Mouse (Mus musculus) liver, embryonic 13.5 days (tissue): ENCODE measurements around the gene Nsg1. TPM values are rescaled to one million over a fixed set of nuclear protein-coding genes. Genes with fewer than 3 reads are reported as not detected.

Experiments
- ATAC-seq: fragments of 200-750 bp; cut with Nextera tagmentation; 2 replicates; pipeline ENCODE4 v1.8.0; 2017; ENCODE audit warnings: low read depth, mild to moderate bottlenecking, moderate number of reproducible peaks, moderate library complexity
- DNase-seq: peaks from one replicate; pipeline ENCODE4 v3.0.0; 2022
- H3K27ac ChIP-seq: fragments of 300-500 bp; sonication (generic); 2 replicates; pipeline ENCODE4 v1.5.1; 2015; ENCODE audit warnings: moderate library complexity, mild to moderate bottlenecking, inconsistent platforms
- H3K27me3 ChIP-seq: fragments of 300-500 bp; sonication (generic); 2 replicates; pipeline ENCODE4 v1.6.1; 2015; ENCODE audit warnings: mild to moderate bottlenecking, inconsistent platforms
- H3K36me3 ChIP-seq: fragments of 300-500 bp; sonication (generic); 2 replicates; pipeline ENCODE4 v1.6.1; 2015; ENCODE audit warnings: mild to moderate bottlenecking, inconsistent platforms
- H3K4me1 ChIP-seq: fragments of 300-500 bp; sonication (generic); replicated peaks from 2 replicates; pipeline ENCODE4 v1.6.1; 2015; ENCODE audit warnings: inconsistent platforms
- H3K4me2 ChIP-seq: fragments of 300-500 bp; sonication (generic); 2 replicates; pipeline ENCODE4 v1.6.1; 2015; ENCODE audit warnings: inconsistent platforms, mild to moderate bottlenecking, moderate library complexity
- H3K4me3 ChIP-seq: fragments of 300-500 bp; sonication (generic); replicated peaks from 2 replicates; pipeline ENCODE4 v1.5.1; 2015; ENCODE audit warnings: mild to moderate bottlenecking, inconsistent platforms
- H3K9ac ChIP-seq: fragments of 300-500 bp; sonication (generic); 2 replicates; pipeline ENCODE4 v1.6.1; 2015; ENCODE audit warnings: mild to moderate bottlenecking, inconsistent platforms
- H3K9me3 ChIP-seq: fragments of 300-500 bp; sonication (generic); replicated peaks from 2 replicates; pipeline ENCODE4 v1.6.1; 2016; ENCODE audit warnings: inconsistent platforms
- whole genome bisulfite sequencing: fragments of 180-500 bp; shearing (Covaris S2); methylation state at CpG from one replicate; pipeline ENCODE4 v1.1.7; 2015; ENCODE audit not compliant: insufficient replicate concordance; 5-methylcytosine and 5-hydroxymethylcytosine counted together
- polyA plus RNA-seq: library from polyadenylated mRNA; unstranded; fragments of >200 nt; fragmentation: Nextera tagmentation; extraction: Ambion mirVana; gene quantifications from 2 replicates; pipeline ENCODE4 v1.2.1, GENCODE M21; 2015

Gene Nsg1
- 3.7 and 4.6 TPM in 2 replicates for polyA plus RNA-seq

- H3K36me3 ChIP-seq: no peaks in the 10 kb centered on the region
- H3K27me3 ChIP-seq: peaks cover 72% of the 10 kb centered on the region
- H3K27ac ChIP-seq: no peak within 1 kb of the TSS
- no peak within 1 kb of the TSS; the same call in 1 of the 2 replicates for H3K9ac ChIP-seq
- WGBS: 10% methylated on average over 35 of the region's 35 CpGs
- H3K4me2 ChIP-seq: peak within 1 kb of the TSS; percentile 58
- peak within 1 kb of the TSS; percentile 50 for H3K4me3 ChIP-seq
- no peak for DNase-seq
- no peak for ATAC-seq
- H3K9me3 ChIP-seq: no peaks in the 10 kb centered on the region
- H3K4me1 ChIP-seq: no peaks in the 10 kb centered on the region
Observed at GRCm38 (mm10) chr5:38159634-38160413, at the start of gene Nsg1. TSS of gene Nsg1 (minus strand) at chr5:38159907.

- no peak overlapping the region for H3K4me2 ChIP-seq
- 32% methylated on average over 8 of the region's 8 CpGs for WGBS
- H3K36me3 ChIP-seq: peaks cover 36% of the 10 kb centered on the region
- ATAC-seq: no peak
- H3K9me3 ChIP-seq: no peaks in the 10 kb centered on the region
- H3K9ac ChIP-seq: no peak overlapping the region
- H3K4me3 ChIP-seq: no peak overlapping the region
- no peak for DNase-seq
- no peaks in the 10 kb centered on the region for H3K27me3 ChIP-seq
- H3K4me1 ChIP-seq: peaks cover 14% of the 10 kb centered on the region; the same call in 1 of the 2 replicates
- H3K27ac ChIP-seq: no peak overlapping the region
Observed at GRCm38 (mm10) chr5:38208985-38209384, 49.3 kb upstream of the Nsg1 start.

GRCm38 (mm10) chr5:38205303-38205726 is 45.6 kb upstream of the Nsg1 start:
- H3K36me3 ChIP-seq: peaks cover 51% of the 10 kb centered on the region

GRCm38 (mm10) chr5:38199686-38200085 is 40.0 kb upstream of the Nsg1 start:
- peaks cover 48% of the 10 kb centered on the region for H3K36me3 ChIP-seq
- H3K27ac ChIP-seq: no peak overlapping the region
- no peaks in the 10 kb centered on the region for H3K27me3 ChIP-seq
- H3K9ac ChIP-seq: no peak overlapping the region
- no peaks in the 10 kb centered on the region for H3K4me1 ChIP-seq
- no peaks in the 10 kb centered on the region for H3K9me3 ChIP-seq
- no peak overlapping the region for H3K4me2 ChIP-seq
- DNase-seq (no peak), ATAC-seq (no peak)
- WGBS: 80% methylated on average over 2 of the region's 2 CpGs
- H3K4me3 ChIP-seq: no peak overlapping the region

More at GRCm38 (mm10) chr5:38205303-38205726, 45.6 kb upstream of the Nsg1 start:
- Histone ChIP-seq H3K9ac (no peak overlapping the region), H3K4me3 (no peak overlapping the region), H3K27ac (no peak overlapping the region), H3K4me1 (peaks cover 14% of the 10 kb centered on the region; the same call in 1 of the 2 replicates), H3K4me2 (no peak overlapping the region), H3K9me3 (no peaks in the 10 kb centered on the region), H3K27me3 (no peaks in the 10 kb centered on the region)
- ATAC-seq (no peak), DNase-seq (no peak)
- WGBS: 64% methylated on average over 7 of the region's 7 CpGs

GRCm38 (mm10) chr5:38197482-38197823 is 37.7 kb upstream of the Nsg1 start:
- DNase-seq: peak; percentile 38
- Histone ChIP-seq H3K9me3 (no peaks in the 10 kb centered on the region), H3K4me2 (no peak overlapping the region), H3K9ac (no peak overlapping the region), H3K4me1 (no peaks in the 10 kb centered on the region), H3K27me3 (no peaks in the 10 kb centered on the region), H3K27ac (no peak overlapping the region), H3K36me3 (peaks cover 25% of the 10 kb centered on the region), H3K4me3 (no peak overlapping the region)
- ATAC-seq: no peak
- 22% methylated on average over 7 of the region's 7 CpGs for WGBS

- Histone ChIP-seq H3K27ac (no peak overlapping the region), H3K4me1 (no peaks in the 10 kb centered on the region), H3K27me3 (no peaks in the 10 kb centered on the region), H3K9ac (no peak overlapping the region), H3K9me3 (no peaks in the 10 kb centered on the region), H3K4me3 (no peak overlapping the region), H3K4me2 (no peak overlapping the region), H3K36me3 (peaks cover 21% of the 10 kb centered on the region)
- ATAC-seq (no peak), DNase-seq (no peak)
- WGBS: 60% methylated on average over 5 of the region's 5 CpGs
Observed at GRCm38 (mm10) chr5:38196821-38197481, 37.2 kb upstream of the Nsg1 start.

- Histone ChIP-seq H3K9ac (no peak overlapping the region), H3K36me3 (peaks cover 11% of the 10 kb centered on the region), H3K27ac (no peak overlapping the region), H3K4me1 (no peaks in the 10 kb centered on the region), H3K4me3 (no peak overlapping the region), H3K9me3 (no peaks in the 10 kb centered on the region), H3K27me3 (no peaks in the 10 kb centered on the region), H3K4me2 (no peak overlapping the region)
- DNase-seq: no peak
- no peak for ATAC-seq
Observed at GRCm38 (mm10) chr5:38195941-38196340, 36.2 kb upstream of the Nsg1 start.

GRCm38 (mm10) chr5:38194946-38195345 is 35.2 kb upstream of the Nsg1 start:
- no peak for ATAC-seq
- Histone ChIP-seq H3K4me3 (no peak overlapping the region), H3K27me3 (no peaks in the 10 kb centered on the region), H3K9me3 (no peaks in the 10 kb centered on the region), H3K36me3 (0 out of 2 replicates have a peak, but pooled peaks cover 4% of the 10 kb centered on the region), H3K9ac (no peak overlapping the region), H3K27ac (no peak overlapping the region), H3K4me2 (no peak overlapping the region), H3K4me1 (no peaks in the 10 kb centered on the region)
- WGBS: 37% methylated on average over 2 of the region's 2 CpGs
- DNase-seq: no peak

GRCm38 (mm10) chr5:38190907-38191306 is 31.2 kb upstream of the Nsg1 start:
- Histone ChIP-seq H3K4me2 (no peak overlapping the region), H3K4me1 (no peaks in the 10 kb centered on the region), H3K9ac (no peak overlapping the region), H3K27me3 (no peaks in the 10 kb centered on the region), H3K9me3 (no peaks in the 10 kb centered on the region), H3K36me3 (no peaks in the 10 kb centered on the region), H3K27ac (no peak overlapping the region), H3K4me3 (no peak overlapping the region)
- DNase-seq (no peak), ATAC-seq (no peak)
- WGBS: 65% methylated on average over 3 of the region's 3 CpGs

GRCm38 (mm10) chr5:38187006-38187405 is 27.3 kb upstream of the Nsg1 start:
- Histone ChIP-seq H3K9me3 (no peaks in the 10 kb centered on the region), H3K4me3 (no peak overlapping the region), H3K9ac (no peak overlapping the region), H3K4me1 (no peaks in the 10 kb centered on the region), H3K36me3 (no peaks in the 10 kb centered on the region), H3K27ac (no peak overlapping the region), H3K27me3 (no peaks in the 10 kb centered on the region), H3K4me2 (no peak overlapping the region)
- ATAC-seq: no peak
- WGBS: 70% methylated on average over 2 of the region's 2 CpGs
- no peak for DNase-seq

- Histone ChIP-seq H3K36me3 (no peaks in the 10 kb centered on the region), H3K27ac (no peak overlapping the region), H3K27me3 (no peaks in the 10 kb centered on the region), H3K4me3 (no peak overlapping the region), H3K4me2 (no peak overlapping the region), H3K9ac (no peak overlapping the region), H3K4me1 (no peaks in the 10 kb centered on the region), H3K9me3 (no peaks in the 10 kb centered on the region)
- DNase-seq (no peak), ATAC-seq (no peak)
- 65% methylated on average over 6 of the region's 6 CpGs for WGBS
Observed at GRCm38 (mm10) chr5:38184688-38185285, 25.1 kb upstream of the Nsg1 start.
